Mouse (Mus musculus) hematopoietic multipotent progenitor cell, adult 10-12 weeks (in vitro differentiated cells): ENCODE measurements around the gene Gm12258. TPM values are rescaled to one million over a fixed set of nuclear protein-coding genes. Genes with fewer than 3 reads are reported as not detected.

Source experiments
- polyA plus RNA-seq: library from polyadenylated mRNA; stranded (reverse); fragments of >175 nt; gene quantifications from 2 replicates; pipeline ENCODE4 v1.2.3, GENCODE M21; 2012; ENCODE audit warnings: low replicate concordance

Gene Gm12258
- 0.66 and 2.4 TPM in 2 replicates for polyA plus RNA-seq

DNA sequence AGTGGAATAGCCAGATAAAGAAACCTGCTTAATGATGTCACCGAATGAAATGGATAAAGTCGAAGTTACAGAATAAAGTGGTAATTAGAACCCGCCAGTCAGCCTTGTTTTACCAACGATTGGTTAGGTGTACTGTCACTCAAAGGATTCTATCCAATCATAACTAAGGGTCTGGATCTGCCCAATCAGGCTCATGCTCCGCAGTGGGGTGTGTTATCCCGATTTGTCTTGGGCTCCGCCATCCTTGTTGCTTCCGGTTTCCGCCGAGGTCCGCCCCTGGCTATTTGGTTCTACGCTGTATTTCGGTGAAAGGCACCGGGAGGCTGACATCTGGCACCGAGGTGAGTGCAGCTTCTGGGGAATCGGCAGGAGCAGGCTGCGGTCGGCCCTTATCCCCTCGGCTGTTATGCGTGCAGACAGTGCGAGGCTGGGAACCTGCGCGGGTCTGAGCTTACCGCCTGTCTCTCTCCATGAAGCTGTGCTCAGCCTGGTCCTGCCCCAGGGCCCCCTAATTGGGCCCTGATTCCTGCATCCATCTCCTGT is at the start of gene Gm12258:
TSS of gene Gm12258 (plus strand) at position 240 of the 543 bp plus-strand sequence.

DNA sequence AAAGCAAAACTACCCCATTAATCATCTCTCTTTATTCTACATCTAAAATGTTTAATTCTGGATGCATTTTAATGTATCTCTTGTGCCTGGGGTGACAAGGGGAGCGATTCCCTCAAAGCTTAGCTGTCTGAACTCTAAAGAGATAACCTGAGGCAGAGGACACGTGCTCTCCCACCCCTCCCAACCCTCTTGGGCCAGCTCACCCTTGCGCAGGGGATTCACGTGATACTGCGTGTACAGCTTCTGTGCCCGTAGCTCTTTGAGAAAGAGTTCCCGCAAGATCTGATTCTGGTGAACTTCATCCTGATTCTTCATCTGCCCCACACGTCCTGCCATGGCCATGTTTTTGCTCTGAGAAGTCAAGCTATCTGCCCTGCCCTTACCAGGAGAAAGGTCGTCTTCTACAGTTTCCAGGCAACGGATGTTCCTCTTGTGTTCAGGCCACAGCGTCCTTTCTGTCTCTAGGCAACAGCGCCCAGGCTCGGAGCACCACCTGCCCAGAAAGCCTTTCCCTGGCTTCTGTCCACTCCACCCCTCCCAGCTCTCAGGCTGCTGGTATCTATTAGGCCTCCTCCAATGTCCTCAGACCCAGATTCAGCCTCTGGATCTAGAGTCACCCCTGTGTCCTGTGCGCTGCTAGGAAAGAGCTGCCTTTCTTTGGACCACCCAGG is 45.3 kb upstream of the Gm12258 start, which contains the start of gene Fam183b:
TSS of gene Fam183b (minus strand) at position 403 of the 671 bp plus-strand sequence.

DNA sequence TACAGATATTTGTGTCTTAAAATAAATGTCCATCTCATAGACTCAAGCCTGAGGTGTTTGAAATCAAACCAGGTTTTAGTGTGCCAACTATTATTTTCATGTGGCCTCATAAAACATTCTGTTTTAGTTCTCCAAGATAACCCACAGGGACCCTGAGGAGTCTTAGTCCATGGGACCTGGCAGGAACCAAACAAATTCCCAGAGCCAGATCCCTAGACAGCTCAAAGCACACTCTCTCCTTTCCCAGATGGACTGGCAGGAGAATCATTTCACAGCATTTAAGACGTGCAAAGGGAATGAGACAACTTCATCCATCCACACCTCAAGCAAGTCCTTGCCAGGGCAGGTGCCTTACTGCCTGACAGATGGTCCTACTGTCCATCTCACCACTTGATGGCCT is 32.3 kb upstream of the Gm12258 start, which contains the start of gene Olfr313:
TSS of gene Olfr313 (plus strand) at position 301 of the 400 bp plus-strand sequence.

DNA sequence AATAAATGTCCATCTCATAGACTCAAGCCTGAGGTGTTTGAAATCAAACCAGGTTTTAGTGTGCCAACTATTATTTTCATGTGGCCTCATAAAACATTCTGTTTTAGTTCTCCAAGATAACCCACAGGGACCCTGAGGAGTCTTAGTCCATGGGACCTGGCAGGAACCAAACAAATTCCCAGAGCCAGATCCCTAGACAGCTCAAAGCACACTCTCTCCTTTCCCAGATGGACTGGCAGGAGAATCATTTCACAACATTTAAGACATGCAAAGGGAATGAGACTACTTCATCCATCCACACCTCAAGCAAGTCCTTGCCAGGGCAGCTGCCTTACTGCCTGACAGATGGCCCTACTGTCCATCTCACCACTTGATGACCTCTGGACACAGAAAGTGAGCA is 18.0 kb upstream of the Gm12258 start, which contains the start of gene Olfr312:
TSS of gene Olfr312 (plus strand) at position 301 of the 400 bp plus-strand sequence.

DNA sequence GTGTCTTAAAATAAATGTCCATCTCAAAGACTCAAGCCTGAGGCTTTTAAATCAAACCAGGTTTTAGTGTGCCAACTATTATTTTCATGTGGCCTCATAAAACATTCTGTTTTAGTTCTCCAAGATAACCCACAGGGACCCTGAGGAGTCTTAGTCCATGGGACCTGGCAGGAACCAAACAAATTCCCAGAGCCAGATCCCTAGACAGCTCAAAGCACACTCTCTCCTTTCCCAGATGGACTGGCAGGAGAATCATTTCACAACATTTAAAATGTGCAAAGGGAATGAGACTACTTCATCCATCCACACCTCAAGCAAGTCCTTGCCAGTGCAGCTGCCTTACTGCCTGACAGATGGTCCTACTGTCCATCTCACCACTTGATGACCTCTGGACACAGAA is 8.0 kb upstream of the Gm12258 start, which contains the start of gene Olfr311:
TSS of gene Olfr311 (plus strand) at position 301 of the 400 bp plus-strand sequence.

DNA sequence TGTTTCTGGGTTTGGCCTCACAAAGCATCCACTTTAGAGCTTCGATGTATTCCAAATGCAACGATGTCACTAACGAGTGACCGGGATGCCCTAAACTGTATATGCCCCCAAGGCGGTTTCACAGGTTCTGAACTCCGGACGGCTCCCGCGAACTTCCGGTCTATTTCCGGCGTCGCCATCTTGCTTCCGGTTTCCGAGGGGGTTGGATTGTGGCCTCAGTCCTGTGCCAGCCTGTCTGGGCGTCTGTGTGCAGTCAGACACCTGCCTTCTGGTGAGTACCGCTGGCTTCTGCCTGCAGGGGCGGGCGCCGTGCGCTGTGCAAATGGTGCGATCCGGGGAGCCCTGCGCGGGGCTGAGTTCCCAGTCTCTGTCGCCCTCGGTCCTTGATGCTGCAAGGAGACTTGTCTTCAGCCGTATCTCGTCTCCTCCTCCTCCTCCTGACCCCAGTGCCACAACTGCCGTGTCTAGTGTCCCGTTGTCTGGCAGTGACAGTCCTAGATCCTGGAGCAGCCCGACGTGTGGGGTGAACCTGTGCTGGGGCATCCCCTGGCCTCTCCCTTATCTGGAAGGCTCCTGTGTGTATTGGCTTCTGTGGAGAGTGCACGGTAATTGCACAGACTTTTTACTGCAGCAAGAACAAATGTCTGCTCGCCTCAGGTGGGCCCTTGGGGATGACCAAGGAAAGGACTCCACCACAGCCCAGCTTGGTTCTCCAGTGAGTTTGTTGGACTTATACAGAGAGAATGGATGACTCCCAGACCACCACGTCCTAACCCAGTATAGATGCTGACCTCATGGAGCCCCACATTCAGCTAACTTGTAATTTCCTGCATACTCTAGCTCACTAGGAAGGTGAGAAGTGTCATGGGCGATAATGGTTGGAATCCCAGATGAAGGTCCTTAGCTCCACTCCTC is 20.3 kb downstream of the Gm12258 start, which contains the start of gene 2810021J22Rik:
TSS of gene 2810021J22Rik (plus strand) at position 178 of the 915 bp plus-strand sequence.

DNA sequence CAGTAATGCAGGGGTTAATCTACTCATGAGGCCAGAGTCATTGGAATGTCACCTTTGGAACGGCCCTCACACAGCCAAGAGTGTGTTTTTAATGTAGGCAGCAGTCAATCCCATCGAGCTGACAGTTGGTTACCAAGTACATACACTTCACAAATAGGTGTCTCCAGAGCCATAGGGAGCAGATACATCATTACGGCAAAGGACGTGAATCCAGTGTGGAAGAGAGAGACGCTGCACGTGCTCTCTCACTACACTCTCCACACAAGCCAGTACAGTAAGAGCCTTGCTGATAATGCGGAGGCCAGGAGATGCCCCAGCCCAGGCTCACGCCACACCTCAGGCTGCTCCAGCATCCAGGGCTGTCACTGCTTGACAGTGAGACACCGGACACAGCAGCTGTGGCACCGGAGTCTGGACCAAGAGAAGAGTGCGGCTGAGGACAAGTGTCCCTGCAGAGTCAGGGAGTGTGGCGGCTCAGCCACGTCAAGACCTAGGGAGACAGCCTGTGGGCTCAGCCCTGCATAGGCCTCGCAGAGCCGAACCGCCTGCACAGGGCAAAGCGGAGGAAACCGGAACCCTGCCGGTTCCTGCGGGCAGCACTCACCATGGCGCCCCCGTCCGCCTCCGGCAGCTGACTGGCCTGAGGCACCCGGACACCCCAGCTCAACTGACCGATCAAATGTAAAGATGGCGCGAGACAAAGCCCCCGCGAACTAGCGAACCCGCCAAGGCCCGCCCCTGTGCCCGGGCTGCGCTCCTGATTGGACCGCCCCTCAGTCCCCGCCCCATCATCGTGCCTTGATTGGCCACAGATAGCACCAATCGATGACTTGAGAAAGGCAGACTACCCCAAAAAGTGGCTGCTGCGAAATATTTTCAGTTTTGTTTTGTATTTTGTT is 56.8 kb downstream of the Gm12258 start, which contains the start of gene Zfp39:
TSS of gene Zfp39 (minus strand) at position 715 of the 899 bp plus-strand sequence.

Other genes starting within 250 kb of the Gm12258 start
- gene 2210407C18Rik, start 231.1 kb upstream of the Gm12258 start, polyA plus RNA-seq, result not detected in 2 replicates
- gene Olfr323, start 216.7 kb upstream of the Gm12258 start, polyA plus RNA-seq, result 0.18 TPM in 1 of 2 replicates, not detected in the other
- gene Trim58, start 206.7 kb upstream of the Gm12258 start, polyA plus RNA-seq, result 0.15 and 5.6 TPM in 2 replicates
- 0.03 TPM in 1 of 2 replicates, not detected in the other for gene Olfr322, start 188.4 kb upstream of the Gm12258 start, polyA plus RNA-seq
- not detected in 2 replicates for gene Olfr320, start 166.1 kb upstream of the Gm12258 start, polyA plus RNA-seq
- not detected in 2 replicates for gene Olfr319, start 148.0 kb upstream of the Gm12258 start, polyA plus RNA-seq
- not detected in 2 replicates for gene Olfr318, start 123.1 kb upstream of the Gm12258 start, polyA plus RNA-seq
- not detected in 2 replicates for gene Olfr317, start 107.9 kb upstream of the Gm12258 start, polyA plus RNA-seq
- 0.12 TPM in 1 of 2 replicates, not detected in the other for gene Olfr316, start 94.4 kb upstream of the Gm12258 start, polyA plus RNA-seq
- not detected in 2 replicates for gene Olfr315, start 74.0 kb upstream of the Gm12258 start, polyA plus RNA-seq
- not detected in 2 replicates for gene Olfr314, start 64.2 kb upstream of the Gm12258 start, polyA plus RNA-seq
- gene Fam183b, start 45.2 kb upstream of the Gm12258 start, polyA plus RNA-seq, result not detected in 2 replicates
- gene Olfr313, start 32.2 kb upstream of the Gm12258 start, polyA plus RNA-seq, result not detected in 2 replicates
- not detected in 2 replicates for gene Olfr312, start 17.9 kb upstream of the Gm12258 start, polyA plus RNA-seq
- gene Olfr311, start 7.9 kb upstream of the Gm12258 start, polyA plus RNA-seq, result not detected in 2 replicates
- gene 2810021J22Rik, start 20.1 kb downstream of the Gm12258 start, polyA plus RNA-seq, result 0.34 and 0.92 TPM in 2 replicates
- 0.98 and 1.1 TPM in 2 replicates for gene Zfp39, start 57.1 kb downstream of the Gm12258 start, polyA plus RNA-seq
- 0.17 and 21.0 TPM in 2 replicates for gene Btnl10, start 70.8 kb downstream of the Gm12258 start, polyA plus RNA-seq
- gene Rnf187, start 91.8 kb downstream of the Gm12258 start, polyA plus RNA-seq, result 234 and 380 TPM in 2 replicates
- 9.7 and 14.2 TPM in 2 replicates for gene Hist3h2ba, start 101.8 kb downstream of the Gm12258 start, polyA plus RNA-seq
- 23.0 TPM in 1 of 2 replicates, not detected in the other for gene Hist3h2a, start 107.5 kb downstream of the Gm12258 start, polyA plus RNA-seq
- 0.25 and 8.9 TPM in 2 replicates for gene Trim17, start 107.5 kb downstream of the Gm12258 start, polyA plus RNA-seq
- gene Trim11, start 130.9 kb downstream of the Gm12258 start, polyA plus RNA-seq, result 82.2 and 147 TPM in 2 replicates